Mouse (Mus musculus): ENCODE results near the gene Cd44. TPM values are rescaled to one million over a fixed set of nuclear protein-coding genes. Genes with fewer than 3 reads are reported as not detected.

Cd44 gene
- polyA plus RNA-seq, 1 experiment from 2014 or later = 1.3 TPM

- WGBS = 54% methylated on average over 6 of the region's 6 CpGs
- no peaks in the 10 kb centered on the region; the same call in 1 of the 2 replicates for H3K4me1 ChIP-seq (replicated peaks; ENCODE audit: control insufficient read depth, insufficient read depth, low read length)
- no peaks in the 10 kb centered on the region for H3K9me3 ChIP-seq (ENCODE audit: control insufficient read depth, low read length)
- no peak overlapping the region for H3K27ac ChIP-seq (ENCODE audit: low read length)
- H3K27me3 ChIP-seq (replicated peaks; ENCODE audit: control insufficient read depth, insufficient read depth, low read length) = no peaks in the 10 kb centered on the region
- no peak overlapping the region for H3K4me3 ChIP-seq (replicated peaks; ENCODE audit: low read length)
- no peak overlapping the region for H3K4me2 ChIP-seq (ENCODE audit: low read length)
- no peak for ATAC-seq
- no peak overlapping the region for H3K9ac ChIP-seq (replicated peaks; ENCODE audit: low read depth, low read length)
- H3K36me3 ChIP-seq (ENCODE audit: control insufficient read depth, insufficient read depth) = no peaks in the 10 kb centered on the region
Measured at GRCm38 (mm10) chr2:102867396-102868088, 33.9 kb downstream of the Cd44 start.

DNA sequence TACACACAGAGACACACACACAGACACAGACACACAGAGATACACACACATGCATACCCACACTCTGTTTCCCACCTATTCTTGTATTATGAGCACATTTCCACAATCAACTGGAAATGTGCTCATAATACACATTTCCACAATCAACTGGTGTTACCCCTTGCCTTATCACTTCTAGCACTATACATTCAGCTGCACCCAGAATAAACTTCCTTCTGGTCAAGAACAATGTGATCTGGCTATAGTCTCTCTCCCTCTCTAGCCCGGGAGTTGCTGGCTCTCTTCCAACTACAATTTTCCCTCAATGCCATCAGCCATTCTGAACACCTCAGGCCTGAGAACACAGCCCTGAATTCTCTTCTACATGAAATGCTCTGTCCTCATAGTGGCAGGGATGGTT lies 34.9 kb downstream of the Cd44 start:
- Histone ChIP-seq H3K4me1 (replicated peaks; ENCODE audit: control insufficient read depth, insufficient read depth, low read length) (no peaks in the 10 kb centered on the region; the same call in 1 of the 2 replicates), H3K27me3 (replicated peaks; ENCODE audit: control insufficient read depth, insufficient read depth, low read length) (no peaks in the 10 kb centered on the region), H3K9ac (replicated peaks; ENCODE audit: low read depth, low read length) (no peak overlapping the region), H3K4me2 (ENCODE audit: low read length) (no peak overlapping the region), H3K4me3 (replicated peaks; ENCODE audit: low read length) (no peak overlapping the region), H3K27ac (ENCODE audit: low read length) (no peak overlapping the region), H3K36me3 (ENCODE audit: control insufficient read depth, insufficient read depth) (no peaks in the 10 kb centered on the region), H3K9me3 (ENCODE audit: control insufficient read depth, low read length) (no peaks in the 10 kb centered on the region)
- no peak for ATAC-seq
- WGBS = 6% methylated on average over 1 of the region's 1 CpGs

GRCm38 (mm10) chr2:102865354-102865752 lies 36.1 kb downstream of the Cd44 start:
- no peaks in the 10 kb centered on the region for H3K9me3 ChIP-seq (ENCODE audit: control insufficient read depth, low read length)
- no peaks in the 10 kb centered on the region; the same call in 1 of the 2 replicates for H3K4me1 ChIP-seq (replicated peaks; ENCODE audit: control insufficient read depth, insufficient read depth, low read length)
- H3K4me2 ChIP-seq (ENCODE audit: low read length) = no peak overlapping the region
- no peak overlapping the region for H3K27ac ChIP-seq (ENCODE audit: low read length)
- no peak overlapping the region for H3K9ac ChIP-seq (replicated peaks; ENCODE audit: low read depth, low read length)
- H3K4me3 ChIP-seq (replicated peaks; ENCODE audit: low read length) = no peak overlapping the region
- H3K36me3 ChIP-seq (ENCODE audit: control insufficient read depth, insufficient read depth) = no peaks in the 10 kb centered on the region
- WGBS = 95% methylated on average over 8 of the region's 8 CpGs
- H3K27me3 ChIP-seq (replicated peaks; ENCODE audit: control insufficient read depth, insufficient read depth, low read length) = no peaks in the 10 kb centered on the region
- ATAC-seq = no peak

DNA sequence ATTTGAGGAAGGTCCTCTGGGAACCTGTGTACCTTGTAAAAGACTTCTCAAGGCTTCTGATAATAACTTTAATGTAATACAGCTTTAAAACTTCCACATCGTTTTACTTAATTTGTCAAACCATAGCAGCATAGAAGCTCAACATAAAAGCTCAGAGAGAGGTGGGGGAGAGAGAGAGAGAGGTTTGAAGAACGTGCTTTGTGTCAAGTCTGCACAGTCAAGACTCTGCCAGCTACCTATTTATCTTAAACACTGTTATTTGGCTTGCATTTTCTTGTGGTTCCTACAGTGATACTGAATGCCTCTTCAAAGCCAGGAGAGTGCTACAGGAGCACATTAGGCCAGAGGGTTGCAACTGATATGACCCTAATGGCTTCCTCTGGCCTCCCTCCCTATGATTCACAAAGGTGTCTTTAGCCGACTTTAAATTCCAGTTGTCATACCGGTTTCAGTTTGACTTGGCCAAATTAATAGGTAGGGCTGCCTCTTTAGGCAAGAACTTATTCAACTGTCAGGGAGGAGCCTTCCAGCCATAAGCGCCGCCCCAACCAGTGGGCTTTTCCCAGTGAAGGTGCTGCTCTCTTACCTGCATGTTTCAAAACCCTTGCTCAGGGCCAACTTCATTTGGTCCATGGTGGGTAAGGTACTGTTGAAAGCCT lies 36.6 kb downstream of the Cd44 start:
- H3K36me3 ChIP-seq (ENCODE audit: control insufficient read depth, insufficient read depth) = no peaks in the 10 kb centered on the region
- H3K4me3 ChIP-seq (replicated peaks; ENCODE audit: low read length) = no peak overlapping the region
- no peak overlapping the region for H3K9ac ChIP-seq (replicated peaks; ENCODE audit: low read depth, low read length)
- H3K4me1 ChIP-seq (replicated peaks; ENCODE audit: control insufficient read depth, insufficient read depth, low read length) = no peaks in the 10 kb centered on the region; the same call in 1 of the 2 replicates
- no peak overlapping the region for H3K4me2 ChIP-seq (ENCODE audit: low read length)
- no peaks in the 10 kb centered on the region for H3K9me3 ChIP-seq (ENCODE audit: control insufficient read depth, low read length)
- H3K27me3 ChIP-seq (replicated peaks; ENCODE audit: control insufficient read depth, insufficient read depth, low read length) = no peaks in the 10 kb centered on the region
- no peak overlapping the region for H3K27ac ChIP-seq (ENCODE audit: low read length)
- peak; percentile 57; the same call in 1 of the 2 replicates for ATAC-seq
- WGBS = 73% methylated on average over 6 of the region's 6 CpGs

DNA sequence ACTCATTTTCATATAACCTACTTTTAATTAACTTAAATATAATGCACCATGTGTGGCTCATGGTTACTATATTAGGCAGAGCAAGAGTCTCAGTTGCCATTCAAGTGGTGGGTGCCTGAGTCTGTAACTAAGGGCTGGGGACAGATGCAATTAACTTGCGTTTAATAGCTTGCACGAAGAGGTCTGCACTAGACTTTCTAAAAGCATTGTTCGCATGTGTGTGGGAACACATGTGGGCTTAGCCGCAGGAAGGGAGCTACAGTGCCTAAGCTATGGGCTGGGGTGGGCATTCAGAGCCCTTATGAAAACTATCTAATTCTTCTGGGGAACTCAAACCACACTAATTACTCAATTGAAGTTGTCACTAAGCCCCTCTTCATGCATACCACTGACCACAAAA lies 37.4 kb downstream of the Cd44 start:
- Histone ChIP-seq H3K4me3 (replicated peaks; ENCODE audit: low read length) (no peak overlapping the region), H3K4me1 (replicated peaks; ENCODE audit: control insufficient read depth, insufficient read depth, low read length) (no peaks in the 10 kb centered on the region; the same call in 1 of the 2 replicates), H3K27me3 (replicated peaks; ENCODE audit: control insufficient read depth, insufficient read depth, low read length) (no peaks in the 10 kb centered on the region), H3K27ac (ENCODE audit: low read length) (no peak overlapping the region), H3K36me3 (ENCODE audit: control insufficient read depth, insufficient read depth) (no peaks in the 10 kb centered on the region), H3K4me2 (ENCODE audit: low read length) (no peak overlapping the region), H3K9ac (replicated peaks; ENCODE audit: low read depth, low read length) (no peak overlapping the region), H3K9me3 (ENCODE audit: control insufficient read depth, low read length) (no peaks in the 10 kb centered on the region)
- no peak for ATAC-seq
- WGBS = 23% methylated on average over 4 of the region's 4 CpGs

DNA sequence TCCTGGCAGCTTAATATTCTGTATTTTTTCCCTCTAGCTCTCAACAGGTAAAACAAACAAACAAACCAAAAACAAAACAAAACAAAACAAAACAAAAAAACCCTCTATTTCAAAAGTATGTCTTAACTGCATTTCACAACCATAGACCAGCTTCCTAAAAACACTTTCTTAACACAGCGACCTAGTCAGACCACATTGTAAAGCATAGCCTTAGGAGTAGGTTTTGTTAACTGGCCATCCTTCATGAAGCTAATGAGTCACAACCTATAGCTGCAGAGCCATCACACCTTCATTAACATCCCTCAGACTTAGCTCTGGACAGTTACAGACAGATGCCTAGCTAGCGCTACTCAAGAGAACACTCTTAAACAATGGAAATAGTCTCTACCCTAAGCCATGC lies 37.9 kb downstream of the Cd44 start:
- no peak for ATAC-seq
- Histone ChIP-seq H3K9me3 (ENCODE audit: control insufficient read depth, low read length) (no peaks in the 10 kb centered on the region), H3K9ac (replicated peaks; ENCODE audit: low read depth, low read length) (no peak overlapping the region), H3K4me2 (ENCODE audit: low read length) (no peak overlapping the region), H3K27me3 (replicated peaks; ENCODE audit: control insufficient read depth, insufficient read depth, low read length) (no peaks in the 10 kb centered on the region), H3K4me3 (replicated peaks; ENCODE audit: low read length) (no peak overlapping the region), H3K36me3 (ENCODE audit: control insufficient read depth, insufficient read depth) (no peaks in the 10 kb centered on the region), H3K4me1 (replicated peaks; ENCODE audit: control insufficient read depth, insufficient read depth, low read length) (no peaks in the 10 kb centered on the region; the same call in 1 of the 2 replicates), H3K27ac (ENCODE audit: low read length) (no peak overlapping the region)
- WGBS = 79% methylated on average over 2 of the region's 2 CpGs

DNA sequence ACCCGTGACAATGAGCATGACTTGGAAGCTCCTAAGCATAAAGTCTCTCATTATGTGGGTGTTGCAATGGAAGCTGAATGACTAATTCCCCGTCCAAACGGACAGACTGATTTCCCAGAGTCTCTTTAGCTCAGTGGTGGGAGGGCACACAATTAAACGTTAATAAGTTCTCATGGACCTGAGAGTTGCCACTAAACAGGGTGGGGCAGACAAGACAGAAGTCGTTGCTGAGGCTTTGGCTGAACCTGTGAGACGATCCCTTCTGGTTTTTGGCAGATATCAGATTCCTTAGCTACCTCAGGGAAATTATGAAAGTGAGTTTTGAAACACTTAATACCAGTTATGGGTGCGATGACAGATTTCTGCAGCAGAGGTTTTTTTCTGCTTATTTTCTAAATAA lies 38.8 kb downstream of the Cd44 start:
- WGBS = 72% methylated on average over 7 of the region's 7 CpGs
- Histone ChIP-seq H3K4me1 (replicated peaks; ENCODE audit: control insufficient read depth, insufficient read depth, low read length) (no peaks in the 10 kb centered on the region; the same call in 1 of the 2 replicates), H3K4me2 (ENCODE audit: low read length) (no peak overlapping the region)

DNA sequence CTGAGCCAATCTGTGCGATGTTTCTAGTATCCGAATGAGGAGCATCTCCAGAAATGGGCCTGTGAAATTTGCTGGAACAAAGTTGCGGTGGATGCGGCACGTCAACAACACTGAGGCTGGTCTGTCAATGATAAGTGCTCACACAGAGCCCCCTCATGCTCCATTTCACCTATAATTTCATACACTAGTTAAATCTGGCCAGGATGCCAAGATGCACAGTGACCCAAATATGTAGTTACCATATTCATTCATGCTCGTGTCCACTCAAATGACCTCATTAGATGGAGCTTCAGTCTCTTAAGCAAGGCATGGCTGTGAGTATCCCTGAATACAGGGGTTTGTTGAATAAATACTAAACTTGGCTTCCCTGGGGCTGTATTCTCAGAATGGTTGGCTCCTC lies 43.2 kb downstream of the Cd44 start:
- H3K9me3 ChIP-seq (ENCODE audit: control insufficient read depth, low read length) = no peaks in the 10 kb centered on the region
- no peaks in the 10 kb centered on the region for H3K27me3 ChIP-seq (replicated peaks; ENCODE audit: control insufficient read depth, insufficient read depth, low read length)
- 83% methylated on average over 6 of the region's 6 CpGs for WGBS
- no peak overlapping the region for H3K4me3 ChIP-seq (replicated peaks; ENCODE audit: low read length)
- no peaks in the 10 kb centered on the region for H3K36me3 ChIP-seq (ENCODE audit: control insufficient read depth, insufficient read depth)
- no peak overlapping the region for H3K27ac ChIP-seq (ENCODE audit: low read length)
- H3K9ac ChIP-seq (replicated peaks; ENCODE audit: low read depth, low read length) = no peak overlapping the region
- ATAC-seq = no peak
- H3K4me2 ChIP-seq (ENCODE audit: low read length) = no peak overlapping the region
- H3K4me1 ChIP-seq (replicated peaks; ENCODE audit: control insufficient read depth, insufficient read depth, low read length) = no peaks in the 10 kb centered on the region

More for the DNA sequence above, 38.8 kb downstream of the Cd44 start:
- Histone ChIP-seq H3K4me3 (replicated peaks; ENCODE audit: low read length) (no peak overlapping the region), H3K27me3 (replicated peaks; ENCODE audit: control insufficient read depth, insufficient read depth, low read length) (no peaks in the 10 kb centered on the region), H3K36me3 (ENCODE audit: control insufficient read depth, insufficient read depth) (no peaks in the 10 kb centered on the region), H3K27ac (ENCODE audit: low read length) (no peak overlapping the region), H3K9me3 (ENCODE audit: control insufficient read depth, low read length) (no peaks in the 10 kb centered on the region), H3K9ac (replicated peaks; ENCODE audit: low read depth, low read length) (no peak overlapping the region)
- no peak for ATAC-seq

- no peaks in the 10 kb centered on the region for H3K27me3 ChIP-seq (replicated peaks; ENCODE audit: control insufficient read depth, insufficient read depth, low read length)
- H3K9ac ChIP-seq (replicated peaks; ENCODE audit: low read depth, low read length) = no peak overlapping the region
- no peaks in the 10 kb centered on the region for H3K4me1 ChIP-seq (replicated peaks; ENCODE audit: control insufficient read depth, insufficient read depth, low read length)
- no peak overlapping the region for H3K4me3 ChIP-seq (replicated peaks; ENCODE audit: low read length)
- H3K36me3 ChIP-seq (ENCODE audit: control insufficient read depth, insufficient read depth) = no peaks in the 10 kb centered on the region
- no peak for ATAC-seq
- 92% methylated on average over 3 of the region's 3 CpGs for WGBS
- no peak overlapping the region for H3K4me2 ChIP-seq (ENCODE audit: low read length)
- no peaks in the 10 kb centered on the region for H3K9me3 ChIP-seq (ENCODE audit: control insufficient read depth, low read length)
- H3K27ac ChIP-seq (ENCODE audit: low read length) = no peak overlapping the region
Measured at GRCm38 (mm10) chr2:102853297-102853696, 48.2 kb downstream of the Cd44 start.
